Mouse (Mus musculus) ES-E14 (cell line): ENCODE data around the gene Arhgap45. TPM values are rescaled to one million over a fixed set of nuclear protein-coding genes. Genes with fewer than 3 reads are reported as not detected.
A peak's percentile ranks its signal among the peaks of the same experiment; 100 is the strongest.

ENCODE experiments used
- DNase-seq: peaks from one replicate; pipeline ENCODE4 v3.0.0-alpha.2; 2013; ENCODE audit warnings: low read depth, low spot score
- H3K27ac ChIP-seq: 2 replicates; pipeline ENCODE4 v1.5.1; 2012; ENCODE audit warnings: low read depth, mild to moderate bottlenecking, low read length, moderate library complexity, mixed read lengths; ENCODE audit not compliant: poor library complexity, insufficient read depth, severe bottlenecking
- H3K36me3 ChIP-seq: 2 replicates; pipeline ENCODE4 v1.6.1; 2012; ENCODE audit warnings: mild to moderate bottlenecking, low read length, moderate library complexity, mixed read lengths; ENCODE audit not compliant: control insufficient read depth, poor library complexity, insufficient read depth, severe bottlenecking
- H3K4me1 ChIP-seq, 2 experiments: fragments of 150-350 bp in 1 of 2; sonication (generic) in 1 of 2; 2 replicates each; pipeline ENCODE4 v1.6.1; 2012; ENCODE audit warnings: low read length in 2 of 2, mild to moderate bottlenecking in 1 of 2, mixed read lengths in 1 of 2; ENCODE audit not compliant: control insufficient read depth in 2 of 2, insufficient read depth in 2 of 2, poor library complexity in 1 of 2
- H3K4me3 ChIP-seq, 2 experiments: fragments of 150-350 bp in 1 of 2; sonication (generic) in 1 of 2; 2 replicates each; pipeline ENCODE4 v1.5.1; 2012; ENCODE audit warnings: low read length in 2 of 2, low read depth in 1 of 2, mild to moderate bottlenecking in 1 of 2, mixed read lengths in 1 of 2; ENCODE audit not compliant: insufficient read depth in 1 of 2, poor library complexity in 1 of 2, severe bottlenecking in 1 of 2
- H3K9ac ChIP-seq: 2 replicates; pipeline ENCODE4 v1.6.1; 2012; ENCODE audit warnings: low read depth, mild to moderate bottlenecking, low read length, mixed read lengths; ENCODE audit not compliant: poor library complexity, insufficient read depth, severe bottlenecking
- H3K9me3 ChIP-seq: fragments of 150-350 bp; sonication (generic); 2 replicates; pipeline ENCODE4 v1.6.1; 2012; ENCODE audit warnings: low read depth, mild to moderate bottlenecking, low read length; ENCODE audit not compliant: control insufficient read depth, insufficient read depth
- CHD2 ChIP-seq: IDR thresholded peaks from 2 replicates; pipeline ENCODE4 v1.6.1; 2014; ENCODE audit warnings: mild to moderate bottlenecking, low read depth, low read length, inconsistent platforms
- HCFC1 ChIP-seq: IDR thresholded peaks from 2 replicates; pipeline ENCODE4 v1.6.1; 2012; ENCODE audit warnings: low read length, inconsistent platforms, borderline replicate concordance; ENCODE audit not compliant: insufficient read depth
- MAFK ChIP-seq: IDR thresholded peaks from 2 replicates; pipeline ENCODE4 v1.6.1; 2014; ENCODE audit warnings: mild to moderate bottlenecking, low read depth, low read length, inconsistent platforms; ENCODE audit not compliant: insufficient read depth
- ZC3H11A ChIP-seq: IDR thresholded peaks from 2 replicates; pipeline ENCODE4 v1.6.1; 2012; ENCODE audit warnings: low read depth, mild to moderate bottlenecking, inconsistent platforms, low read length, borderline replicate concordance
- ZNF384 ChIP-seq: IDR thresholded peaks from 2 replicates; pipeline ENCODE4 v1.6.1; 2012; ENCODE audit warnings: low read depth, low read length, inconsistent platforms
- in situ Hi-C, 2 experiments: fragments of 600-800 bp; cut with MboI; formaldehyde crosslinking; loops; one replicate each; pipeline ENCODE4 v1.15.1; 2025; ENCODE audit warnings: low sequenced_read_pairs in 2 of 2, inconsistent platforms in 1 of 2; ENCODE audit not compliant: unreplicated experiment in 2 of 2
- total RNA-seq: library from RNA; depleted of rRNA; stranded (reverse); fragments of 300-350 nt; gene quantifications from 2 replicates; pipeline ENCODE4 v1.2.3, GENCODE M21; 2012

Arhgap45 gene
- total RNA-seq, 1 experiment, result 17.0 TPM

DNA sequence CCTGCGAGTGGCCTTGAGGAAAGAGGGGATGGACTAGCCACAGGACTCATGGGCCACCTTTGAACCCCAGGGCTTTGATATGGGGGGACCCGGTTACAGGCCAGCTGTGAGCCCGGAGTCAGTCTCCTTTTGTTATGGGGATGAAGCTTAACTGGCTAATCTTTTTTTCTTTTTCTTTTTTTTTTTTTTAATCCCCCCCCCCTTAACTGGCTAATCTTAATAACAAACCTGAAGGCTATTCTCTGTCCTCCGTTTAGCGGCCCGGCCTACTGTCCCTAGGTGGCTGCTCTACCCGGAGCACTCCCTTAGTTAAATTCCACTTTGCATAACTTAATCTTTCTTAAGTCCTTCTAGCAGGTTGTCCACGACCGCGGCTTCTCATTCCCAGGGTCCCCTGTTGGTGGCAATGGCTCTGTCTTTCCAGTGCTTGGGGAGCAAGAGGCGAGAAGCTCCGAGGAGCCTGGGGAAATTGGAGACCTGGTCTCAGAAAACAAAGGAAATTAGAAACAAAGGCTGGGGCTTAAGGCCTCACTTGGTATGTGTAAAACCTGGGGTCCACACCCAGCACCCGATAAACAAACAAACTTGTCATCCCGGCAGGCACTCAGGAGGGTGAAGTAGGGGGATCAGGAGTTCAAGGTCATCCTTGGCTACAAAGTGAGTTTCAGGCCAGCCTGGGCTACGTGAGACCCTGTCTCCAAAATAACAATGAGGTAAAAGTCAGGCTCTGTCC is 34.6 kb downstream of the Arhgap45 start:
- in situ Hi-C loops, result no loop called here
- peak overlapping the region; percentile 55 for H3K9ac ChIP-seq
- peaks cover 14% of the 10 kb centered on the region for H3K36me3 ChIP-seq
- no peaks in the 10 kb centered on the region for H3K9me3 ChIP-seq
- H3K4me1 ChIP-seq, result peaks cover 20 to 26% of the 10 kb centered on the region in 2 experiments
- peak overlapping the region; percentile 96 for H3K27ac ChIP-seq
- no peak for DNase-seq
- peak overlapping the region; percentile 2 to 13; a peak in 2 of 4 replicates for H3K4me3 ChIP-seq
- TF ChIP-seq ZNF384 (peak; percentile 97), MAFK (peak; percentile 34; the same call in 1 of the 2 replicates), HCFC1 (no peak)

DNA sequence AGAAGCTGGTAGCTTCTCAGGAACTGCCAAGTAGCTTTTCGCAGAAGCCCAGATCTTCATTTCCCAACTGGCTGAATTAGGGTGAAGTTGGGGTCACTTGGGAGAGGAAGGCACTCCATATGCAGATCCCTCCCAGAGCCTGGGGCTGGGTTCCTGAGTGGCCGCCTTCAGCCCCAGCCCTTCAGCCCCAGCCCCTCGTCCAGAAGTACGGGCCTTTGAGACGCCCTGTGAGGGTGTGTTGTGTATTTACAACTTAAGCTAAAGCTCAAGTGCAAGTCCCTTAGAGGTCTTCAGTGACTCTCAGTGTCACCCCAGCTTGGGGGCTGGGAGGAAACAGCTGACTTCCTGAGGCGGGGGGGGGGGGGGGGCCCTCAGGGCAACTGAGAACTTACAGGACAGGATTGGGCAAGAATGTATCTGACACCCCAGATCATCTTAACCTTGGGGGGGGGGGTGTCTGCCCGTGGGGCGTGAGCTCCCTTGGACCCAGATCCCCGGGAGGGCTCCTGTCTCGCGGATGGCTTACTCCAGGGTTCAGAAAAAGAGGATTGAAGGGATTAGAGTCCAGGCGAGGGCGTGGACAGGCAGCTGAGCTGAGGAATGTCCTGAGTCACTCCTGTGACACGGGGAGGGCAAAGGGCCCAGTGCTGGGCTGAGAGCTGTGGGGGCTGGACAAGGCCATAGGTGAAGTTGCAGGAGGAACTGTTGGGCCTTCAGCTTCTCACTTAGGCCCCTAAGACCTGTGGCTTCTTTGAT is 35.3 kb downstream of the Arhgap45 start:
- Histone ChIP-seq H3K36me3 (peaks cover 20% of the 10 kb centered on the region), H3K27ac (peak overlapping the region; percentile 96), H3K4me3 (peak overlapping the region in 1 of 2 experiments; percentile 7; a peak in 1 of 4 replicates), H3K9ac (peak overlapping the region; percentile 80), H3K9me3 (no peaks in the 10 kb centered on the region), H3K4me1 (peaks cover 18 to 26% of the 10 kb centered on the region in 2 experiments)
- DNase-seq, result no peak
- no peak for TF ChIP-seq HCFC1
- peak; percentile 93 for TF ChIP-seq MAFK
- in situ Hi-C loops, result no loop called here

DNA sequence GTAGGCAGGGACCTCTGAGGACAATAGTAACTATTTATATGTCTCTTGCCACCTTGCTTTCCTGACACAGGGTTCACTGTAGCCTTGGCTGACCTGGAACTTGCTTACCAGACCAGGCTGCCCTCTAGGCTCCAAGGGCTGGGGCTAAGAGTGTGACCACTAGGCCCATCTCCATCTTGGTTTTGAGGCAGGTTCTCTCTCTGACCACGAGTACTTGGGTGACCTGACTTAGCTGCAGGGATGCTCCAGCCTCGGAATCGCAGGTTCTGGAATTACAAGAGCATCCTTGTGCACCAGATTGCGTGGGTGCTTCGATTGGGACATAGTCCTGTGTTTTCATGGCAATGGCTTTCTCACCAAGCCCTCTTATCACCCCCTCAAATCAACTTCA is 35.9 kb downstream of the Arhgap45 start:
- peak overlapping the region; percentile 57 to 62; a peak in 3 of 4 replicates for H3K4me3 ChIP-seq
- peaks cover 22% of the 10 kb centered on the region for H3K36me3 ChIP-seq
- in situ Hi-C loops, result no loop called here
- H3K9ac ChIP-seq, result peak overlapping the region; percentile 80
- H3K27ac ChIP-seq, result peak overlapping the region; percentile 96
- TF ChIP-seq HCFC1, result 0 out of 2 replicates have a peak, but pooled peaks have one; percentile 51
- no peak for TF ChIP-seq CHD2
- DNase-seq, result no peak
- H3K9me3 ChIP-seq, result no peaks in the 10 kb centered on the region
- peaks cover 18 to 24% of the 10 kb centered on the region in 2 experiments for H3K4me1 ChIP-seq

DNA sequence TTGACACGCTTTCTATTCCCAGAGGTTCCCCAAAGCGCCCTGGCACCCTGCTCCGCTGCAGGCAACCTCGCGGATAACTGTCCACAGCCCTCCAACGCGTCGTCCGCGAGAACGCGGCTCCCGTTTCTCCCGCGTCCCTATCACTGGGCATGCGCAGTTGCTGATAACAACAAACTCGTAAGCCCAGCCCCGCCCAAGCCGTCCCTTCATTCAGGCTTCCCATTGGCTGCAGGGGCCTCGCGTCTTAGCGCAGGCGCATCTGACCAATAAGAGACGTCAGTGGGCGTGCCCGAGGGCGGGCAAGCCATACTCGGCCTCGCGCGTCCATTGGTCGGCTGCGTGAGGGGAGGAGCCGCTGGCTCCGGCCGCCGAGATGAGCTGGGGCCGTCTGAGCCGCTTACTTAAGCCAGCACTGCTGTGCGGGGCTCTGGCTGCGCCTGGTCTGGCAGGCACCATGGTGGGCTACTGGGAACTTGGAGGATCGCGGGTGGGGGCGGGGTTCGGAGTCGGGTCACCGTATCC is 36.9 kb downstream of the Arhgap45 start:
- Histone ChIP-seq H3K36me3 (peaks cover 28% of the 10 kb centered on the region), H3K9me3 (no peaks in the 10 kb centered on the region), H3K27ac (peak overlapping the region; percentile 96), H3K9ac (peak overlapping the region; percentile 97), H3K4me1 (peaks cover 18 to 27% of the 10 kb centered on the region in 2 experiments), H3K4me3 (peak overlapping the region; percentile 74 to 93)
- TF ChIP-seq ZC3H11A (no peak), CHD2 (peak; percentile 10; the same call in 1 of the 2 replicates)
- in situ Hi-C loops, result no loop called here
- DNase-seq, result peak; percentile 100
